Mouse (Mus musculus) lung, postnatal 0 days (tissue): Measurements from ENCODE around the gene Gabrr2. TPM values are rescaled to one million over a fixed set of nuclear protein-coding genes. Genes with fewer than 3 reads are reported as not detected.

ENCODE experiments used
- ATAC-seq: fragments of 200-750 bp; cut with Nextera tagmentation; 2 replicates; pipeline ENCODE4 v1.8.0; 2017; ENCODE audit warnings: moderate library complexity
- DNase-seq: peaks from one replicate; pipeline ENCODE4 v3.0.0-alpha.2; 2016; ENCODE audit warnings: low spot score
- H3K27ac ChIP-seq: fragments of 300-500 bp; sonication (generic); 2 replicates; pipeline ENCODE4 v1.5.1; 2014; ENCODE audit warnings: antibody characterized with exemption, mild to moderate bottlenecking, low read length, mixed read lengths
- H3K27me3 ChIP-seq: fragments of 300-500 bp; sonication (generic); replicated peaks from 2 replicates; pipeline ENCODE4 v1.6.1; 2014; ENCODE audit warnings: low read length, mixed read lengths; ENCODE audit not compliant: insufficient read depth
- H3K36me3 ChIP-seq: fragments of 300-500 bp; sonication (generic); 2 replicates; pipeline ENCODE4 v1.6.1; 2014; ENCODE audit warnings: low read length, mixed read lengths; ENCODE audit not compliant: insufficient read depth
- H3K4me1 ChIP-seq: fragments of 300-500 bp; sonication (generic); 2 replicates; pipeline ENCODE4 v1.6.1; 2014; ENCODE audit warnings: antibody characterized with exemption, low read depth, low read length, mixed read lengths; ENCODE audit not compliant: insufficient read depth
- H3K4me2 ChIP-seq: fragments of 300-500 bp; sonication (generic); replicated peaks from 2 replicates; pipeline ENCODE4 v1.6.1; 2014; ENCODE audit warnings: low read depth, mild to moderate bottlenecking, low read length, moderate library complexity, mixed read lengths
- H3K4me3 ChIP-seq: fragments of 300-500 bp; sonication (generic); 2 replicates; pipeline ENCODE4 v1.5.1; 2014; ENCODE audit warnings: low read depth, low read length
- H3K9ac ChIP-seq: fragments of 300-500 bp; sonication (generic); replicated peaks from 2 replicates; pipeline ENCODE4 v1.6.1; 2014; ENCODE audit warnings: low read depth, mild to moderate bottlenecking
- H3K9me3 ChIP-seq: fragments of 300-500 bp; sonication (generic); 2 replicates; pipeline ENCODE4 v1.6.1; 2016; ENCODE audit warnings: low read length, mixed read lengths
- CTCF ChIP-seq: IDR thresholded peaks from 2 replicates; pipeline ENCODE4 v1.5.1; 2016; ENCODE audit warnings: antibody characterized with exemption, mild to moderate bottlenecking
- EP300 ChIP-seq: IDR thresholded peaks from 2 replicates; pipeline ENCODE4 v1.6.1; 2016; ENCODE audit warnings: antibody characterized with exemption, mild to moderate bottlenecking, control low read depth
- WGBS: fragments of 180-500 bp; shearing (Covaris S2); extraction: QIAGEN DNeasy Blood & Tissue Kit; methylation state at CpG from one replicate; pipeline ENCODE4 v1.1.7; 2014; 5-methylcytosine and 5-hydroxymethylcytosine counted together
- polyA plus RNA-seq: library from polyadenylated mRNA; unstranded; fragments of >200 nt; fragmentation: Nextera tagmentation; extraction: Ambion mirVana; gene quantifications from 2 replicates; pipeline ENCODE4 v1.2.1, GENCODE M21; 2015

The Gabrr2 gene
- polyA plus RNA-seq, 1 experiment from 2014 or later, result 0.27 TPM

DNA sequence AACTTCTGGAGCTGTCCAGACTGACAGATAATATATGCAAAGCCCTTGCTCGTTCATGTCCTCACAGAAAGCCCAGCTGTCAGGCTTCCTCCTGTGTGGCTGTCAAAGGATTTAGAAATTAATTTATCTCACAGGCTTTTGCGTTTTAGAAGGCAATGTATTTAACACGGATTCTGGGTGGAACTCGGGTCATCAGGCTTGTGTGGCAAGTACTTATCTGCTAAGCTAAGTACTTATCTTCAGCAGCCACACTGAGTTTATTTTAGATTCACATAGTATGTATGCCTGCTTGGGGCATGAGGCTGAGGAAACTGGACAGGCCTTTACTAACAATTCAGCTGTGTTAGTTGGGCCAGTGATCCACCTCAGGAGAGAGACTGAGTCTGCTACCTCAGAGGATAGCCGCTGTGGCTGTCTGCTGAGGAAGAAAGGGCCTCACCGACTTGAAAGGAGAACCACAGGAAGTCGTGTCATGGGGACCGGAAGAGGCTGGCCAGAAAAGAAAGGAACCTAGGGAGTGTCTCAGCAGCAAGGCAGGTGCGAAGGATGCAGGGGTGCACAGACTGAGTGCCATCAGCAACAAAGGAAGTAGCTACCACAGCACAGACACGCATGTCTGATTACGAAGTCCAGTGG is 9.8 kb downstream of the Gabrr2 start:
- Histone ChIP-seq H3K4me2 (no peak overlapping the region), H3K4me1 (no peaks in the 10 kb centered on the region), H3K36me3 (no peaks in the 10 kb centered on the region), H3K27me3 (no peaks in the 10 kb centered on the region), H3K9ac (no peak overlapping the region), H3K9me3 (no peaks in the 10 kb centered on the region), H3K4me3 (no peak overlapping the region), H3K27ac (no peak overlapping the region)
- DNase-seq (peak; percentile 22), ATAC-seq (no peak)
- WGBS, result 37% methylated on average over 11 of the region's 11 CpGs
- TF ChIP-seq CTCF (no peak), EP300 (no peak)

DNA sequence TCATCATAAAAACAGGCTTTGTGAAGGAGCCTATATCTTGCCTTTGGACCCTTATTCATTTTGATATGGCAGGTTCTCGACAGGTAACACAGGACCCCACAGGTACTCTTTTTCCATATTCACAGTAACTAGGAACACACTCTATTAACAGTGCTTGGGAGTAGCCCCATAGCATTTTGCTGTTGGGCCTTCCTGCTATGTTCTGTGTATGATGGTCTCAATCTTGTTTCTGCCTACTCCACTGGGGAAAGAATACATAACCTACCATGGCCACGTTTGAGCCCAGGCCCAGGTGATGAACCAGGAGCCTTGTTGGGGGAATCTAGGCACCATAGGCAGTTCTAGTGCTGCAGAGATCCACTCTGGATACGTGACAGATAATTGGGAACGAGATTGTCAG is 11.6 kb downstream of the Gabrr2 start:
- no peaks in the 10 kb centered on the region for H3K4me1 ChIP-seq
- H3K27ac ChIP-seq, result no peak overlapping the region
- ATAC-seq, result no peak
- H3K4me2 ChIP-seq, result no peak overlapping the region
- H3K9me3 ChIP-seq, result no peaks in the 10 kb centered on the region
- 65% methylated on average over 4 of the region's 4 CpGs for WGBS
- no peaks in the 10 kb centered on the region for H3K27me3 ChIP-seq
- no peak overlapping the region for H3K4me3 ChIP-seq
- TF ChIP-seq CTCF (no peak), EP300 (no peak)
- no peak for DNase-seq
- no peaks in the 10 kb centered on the region for H3K36me3 ChIP-seq
- no peak overlapping the region for H3K9ac ChIP-seq

- no peak for TF ChIP-seq CTCF
- TF ChIP-seq EP300, result no peak
- Histone ChIP-seq H3K9ac (no peak overlapping the region), H3K4me2 (no peak overlapping the region), H3K4me1 (no peaks in the 10 kb centered on the region), H3K4me3 (no peak overlapping the region), H3K27me3 (no peaks in the 10 kb centered on the region), H3K36me3 (no peaks in the 10 kb centered on the region), H3K27ac (no peak overlapping the region), H3K9me3 (no peaks in the 10 kb centered on the region)
- 49% methylated on average over 5 of the region's 5 CpGs for WGBS
- ATAC-seq (peak; percentile 44), DNase-seq (no peak)
These were observed 12.1 kb downstream of the Gabrr2 start for GRCm38 (mm10) chr4:33074851-33075250.

- Histone ChIP-seq H3K4me3 (no peak overlapping the region), H3K4me1 (no peaks in the 10 kb centered on the region), H3K4me2 (no peak overlapping the region), H3K27ac (no peak overlapping the region), H3K36me3 (no peaks in the 10 kb centered on the region), H3K9me3 (no peaks in the 10 kb centered on the region), H3K27me3 (no peaks in the 10 kb centered on the region), H3K9ac (no peak overlapping the region)
- TF ChIP-seq CTCF, result no peak
- TF ChIP-seq EP300, result no peak
- no peak for DNase-seq
- no peak for ATAC-seq
- WGBS, result 83% methylated on average over 5 of the region's 5 CpGs
These were observed 13.2 kb downstream of the Gabrr2 start for GRCm38 (mm10) chr4:33075776-33076524.

DNA sequence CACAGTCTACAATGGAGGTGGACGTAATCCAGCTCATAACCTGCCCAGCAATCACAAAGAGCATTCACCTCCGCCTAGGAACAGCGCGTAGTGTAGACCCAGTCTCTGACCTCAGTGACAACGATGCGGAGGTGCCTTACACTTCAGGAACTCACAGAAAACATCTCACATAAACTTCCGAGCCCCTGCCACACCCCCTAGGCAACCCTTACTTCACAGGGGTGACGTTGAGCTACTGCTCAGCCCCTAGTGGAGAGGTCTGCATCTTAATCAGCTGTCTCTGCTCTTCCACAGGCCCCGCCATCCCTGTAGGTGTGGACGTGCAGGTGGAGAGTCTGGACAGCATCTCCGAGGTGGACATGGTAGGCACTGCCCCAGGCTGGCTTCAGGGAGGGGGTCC is 14.4 kb downstream of the Gabrr2 start:
- Histone ChIP-seq H3K9me3 (no peaks in the 10 kb centered on the region), H3K4me1 (no peaks in the 10 kb centered on the region), H3K9ac (no peak overlapping the region), H3K36me3 (no peaks in the 10 kb centered on the region), H3K27me3 (no peaks in the 10 kb centered on the region), H3K4me2 (no peak overlapping the region), H3K4me3 (no peak overlapping the region), H3K27ac (no peak overlapping the region)
- WGBS, result 70% methylated on average over 11 of the region's 11 CpGs
- DNase-seq, result no peak
- ATAC-seq, result no peak
- TF ChIP-seq CTCF (no peak), EP300 (no peak)

- TF ChIP-seq EP300 (no peak), CTCF (no peak)
- Histone ChIP-seq H3K9me3 (no peaks in the 10 kb centered on the region), H3K9ac (no peak overlapping the region), H3K36me3 (no peaks in the 10 kb centered on the region), H3K27me3 (no peaks in the 10 kb centered on the region), H3K4me3 (no peak overlapping the region), H3K4me1 (no peaks in the 10 kb centered on the region), H3K4me2 (no peak overlapping the region), H3K27ac (no peak overlapping the region)
- DNase-seq (no peak), ATAC-seq (no peak)
- WGBS, result 50% methylated on average over 8 of the region's 8 CpGs
These were observed 14.9 kb downstream of the Gabrr2 start for GRCm38 (mm10) chr4:33077724-33078123.
